Mouse (Mus musculus) neural tube, embryonic 15.5 days (tissue): ENCODE results near the gene Scel. TPM values are rescaled to one million over a fixed set of nuclear protein-coding genes. Genes with fewer than 3 reads are reported as not detected.

Experiments
- ATAC-seq: fragments of 200-750 bp; cut with Nextera tagmentation; 2 replicates; pipeline ENCODE4 v1.8.0; 2017; ENCODE audit warnings: mild to moderate bottlenecking, moderate TSS enrichment, moderate library complexity; ENCODE audit not compliant: low FRiP score
- H3K27ac ChIP-seq: fragments of 300-500 bp; sonication (generic); replicated peaks from 2 replicates; pipeline ENCODE4 v1.5.1; 2015; ENCODE audit warnings: mild to moderate bottlenecking, inconsistent platforms
- H3K27me3 ChIP-seq: fragments of 300-500 bp; sonication (generic); replicated peaks from 2 replicates; pipeline ENCODE4 v1.6.1; 2015; ENCODE audit warnings: inconsistent platforms
- H3K36me3 ChIP-seq: fragments of 300-500 bp; sonication (generic); 2 replicates; pipeline ENCODE4 v1.6.1; 2015; ENCODE audit warnings: inconsistent platforms
- H3K4me1 ChIP-seq: fragments of 300-500 bp; sonication (generic); 2 replicates; pipeline ENCODE4 v1.6.1; 2015; ENCODE audit warnings: inconsistent platforms
- H3K4me2 ChIP-seq: fragments of 300-500 bp; sonication (generic); 2 replicates; pipeline ENCODE4 v1.6.1; 2015; ENCODE audit warnings: inconsistent platforms, mild to moderate bottlenecking, moderate library complexity
- H3K4me3 ChIP-seq: fragments of 300-500 bp; sonication (generic); replicated peaks from 2 replicates; pipeline ENCODE4 v1.5.1; 2015; ENCODE audit warnings: mild to moderate bottlenecking, inconsistent platforms
- H3K9ac ChIP-seq: fragments of 300-500 bp; sonication (generic); replicated peaks from 2 replicates; pipeline ENCODE4 v1.6.1; 2015; ENCODE audit warnings: mild to moderate bottlenecking, inconsistent platforms
- H3K9me3 ChIP-seq: fragments of 300-500 bp; sonication (generic); replicated peaks from 2 replicates; pipeline ENCODE4 v1.6.1; 2016; ENCODE audit warnings: inconsistent platforms
- WGBS: fragments of 180-500 bp; shearing (Covaris S2); methylation state at CpG from one replicate; pipeline ENCODE4 v1.1.7; 2015; ENCODE audit warnings: mixed read lengths; 5-methylcytosine and 5-hydroxymethylcytosine counted together
- polyA plus RNA-seq: library from polyadenylated mRNA; unstranded; fragments of >200 nt; fragmentation: Nextera tagmentation; extraction: Ambion mirVana; gene quantifications from 2 replicates; pipeline ENCODE4 v1.2.1, GENCODE M21; 2015

The Scel gene
- polyA plus RNA-seq, 1 experiment from 2014 or later: 0.14 TPM

- H3K27ac ChIP-seq: no peak overlapping the region
- no peaks in the 10 kb centered on the region for H3K27me3 ChIP-seq
- no peaks in the 10 kb centered on the region for H3K36me3 ChIP-seq
- no peak for ATAC-seq
- no peak overlapping the region for H3K4me2 ChIP-seq
- peaks cover 5% of the 10 kb centered on the region for H3K4me1 ChIP-seq
- H3K4me3 ChIP-seq: no peak overlapping the region
- H3K9ac ChIP-seq: no peak overlapping the region
- WGBS: 92% methylated on average over 1 of the region's 1 CpGs
- H3K9me3 ChIP-seq: no peaks in the 10 kb centered on the region
Measured at GRCm38 (mm10) chr14:103526286-103526685, 13.1 kb downstream of the Scel start.

GRCm38 (mm10) chr14:103529733-103530367, 16.7 kb downstream of the Scel start:
- Histone ChIP-seq H3K4me1 (peaks cover 5% of the 10 kb centered on the region), H3K27me3 (no peaks in the 10 kb centered on the region), H3K27ac (no peak overlapping the region), H3K4me2 (no peak overlapping the region), H3K9ac (no peak overlapping the region), H3K36me3 (no peaks in the 10 kb centered on the region), H3K4me3 (no peak overlapping the region), H3K9me3 (no peaks in the 10 kb centered on the region)
- 25% methylated on average over 13 of the region's 13 CpGs for WGBS
- no peak; the same call in 1 of the 2 replicates for ATAC-seq

- Histone ChIP-seq H3K4me1 (peaks cover 5% of the 10 kb centered on the region), H3K27ac (no peak overlapping the region), H3K9me3 (no peaks in the 10 kb centered on the region), H3K27me3 (no peaks in the 10 kb centered on the region), H3K4me3 (no peak overlapping the region), H3K4me2 (no peak overlapping the region), H3K36me3 (no peaks in the 10 kb centered on the region), H3K9ac (no peak overlapping the region)
- WGBS: 92% methylated on average over 11 of the region's 11 CpGs
- ATAC-seq: no peak
Measured at GRCm38 (mm10) chr14:103531722-103532341, 18.7 kb downstream of the Scel start.

- no peak overlapping the region for H3K4me3 ChIP-seq
- H3K9ac ChIP-seq: no peak overlapping the region
- no peaks in the 10 kb centered on the region for H3K27me3 ChIP-seq
- 0 out of 2 replicates have a peak, but pooled peaks cover 3% of the 10 kb centered on the region for H3K4me1 ChIP-seq
- WGBS: 89% methylated on average over 8 of the region's 8 CpGs
- no peaks in the 10 kb centered on the region for H3K9me3 ChIP-seq
- no peak for ATAC-seq
- H3K4me2 ChIP-seq: no peak overlapping the region
- no peaks in the 10 kb centered on the region for H3K36me3 ChIP-seq
- H3K27ac ChIP-seq: no peak overlapping the region
Measured at GRCm38 (mm10) chr14:103535511-103536024, 22.4 kb downstream of the Scel start.

- WGBS: 43% methylated on average over 10 of the region's 10 CpGs
- Histone ChIP-seq H3K27me3 (no peaks in the 10 kb centered on the region), H3K27ac (no peak overlapping the region), H3K36me3 (no peaks in the 10 kb centered on the region), H3K9me3 (no peaks in the 10 kb centered on the region), H3K4me2 (no peak overlapping the region), H3K9ac (no peak overlapping the region), H3K4me3 (no peak overlapping the region), H3K4me1 (0 out of 2 replicates have a peak, but pooled peaks cover 3% of the 10 kb centered on the region)
- ATAC-seq: no peak
Measured at GRCm38 (mm10) chr14:103536334-103536733, 23.2 kb downstream of the Scel start.

GRCm38 (mm10) chr14:103537355-103538056, 24.4 kb downstream of the Scel start:
- Histone ChIP-seq H3K9me3 (no peaks in the 10 kb centered on the region), H3K36me3 (no peaks in the 10 kb centered on the region), H3K4me2 (peak overlapping the region; percentile 38), H3K27ac (no peak overlapping the region), H3K9ac (no peak overlapping the region), H3K27me3 (no peaks in the 10 kb centered on the region), H3K4me1 (0 out of 2 replicates have a peak, but pooled peaks cover 3% of the 10 kb centered on the region), H3K4me3 (no peak overlapping the region)
- WGBS: 16% methylated on average over 13 of the region's 13 CpGs
- peak; percentile 35; the same call in 1 of the 2 replicates for ATAC-seq

GRCm38 (mm10) chr14:103539796-103540195, 26.7 kb downstream of the Scel start:
- WGBS: 68% methylated on average over 4 of the region's 4 CpGs
- ATAC-seq: no peak

GRCm38 (mm10) chr14:103541679-103542078, 28.5 kb downstream of the Scel start:
- Histone ChIP-seq H3K9ac (no peak overlapping the region), H3K4me2 (no peak overlapping the region), H3K9me3 (no peaks in the 10 kb centered on the region), H3K27ac (no peak overlapping the region), H3K4me1 (0 out of 2 replicates have a peak, but pooled peaks cover 3% of the 10 kb centered on the region), H3K4me3 (no peak overlapping the region), H3K27me3 (no peaks in the 10 kb centered on the region), H3K36me3 (no peaks in the 10 kb centered on the region)
- 62% methylated on average over 5 of the region's 5 CpGs for WGBS
- ATAC-seq: no peak

More at GRCm38 (mm10) chr14:103539796-103540195, 26.7 kb downstream of the Scel start:
- Histone ChIP-seq H3K27me3 (no peaks in the 10 kb centered on the region), H3K27ac (no peak overlapping the region), H3K4me3 (no peak overlapping the region), H3K9me3 (no peaks in the 10 kb centered on the region), H3K36me3 (no peaks in the 10 kb centered on the region), H3K4me2 (no peak overlapping the region), H3K4me1 (0 out of 2 replicates have a peak, but pooled peaks cover 3% of the 10 kb centered on the region), H3K9ac (no peak overlapping the region)

GRCm38 (mm10) chr14:103543304-103544079, 30.4 kb downstream of the Scel start:
- no peaks in the 10 kb centered on the region for H3K36me3 ChIP-seq
- H3K4me2 ChIP-seq: no peak overlapping the region
- no peaks in the 10 kb centered on the region for H3K27me3 ChIP-seq
- 68% methylated on average over 4 of the region's 4 CpGs for WGBS
- ATAC-seq: no peak
- H3K4me3 ChIP-seq: no peak overlapping the region
- no peak overlapping the region for H3K9ac ChIP-seq
- H3K27ac ChIP-seq: no peak overlapping the region
- no peaks in the 10 kb centered on the region for H3K9me3 ChIP-seq
- H3K4me1 ChIP-seq: no peaks in the 10 kb centered on the region

- Histone ChIP-seq H3K9me3 (no peaks in the 10 kb centered on the region), H3K4me2 (no peak overlapping the region), H3K27ac (no peak overlapping the region), H3K36me3 (no peaks in the 10 kb centered on the region), H3K4me1 (no peaks in the 10 kb centered on the region), H3K9ac (no peak overlapping the region), H3K27me3 (no peaks in the 10 kb centered on the region), H3K4me3 (no peak overlapping the region)
- WGBS: 48% methylated on average over 8 of the region's 8 CpGs
- no peak for ATAC-seq
Measured at GRCm38 (mm10) chr14:103545734-103546133, 32.6 kb downstream of the Scel start.

- Histone ChIP-seq H3K9ac (no peak overlapping the region), H3K36me3 (no peaks in the 10 kb centered on the region), H3K4me2 (no peak overlapping the region), H3K27ac (no peak overlapping the region), H3K4me1 (no peaks in the 10 kb centered on the region), H3K27me3 (no peaks in the 10 kb centered on the region), H3K9me3 (no peaks in the 10 kb centered on the region), H3K4me3 (no peak overlapping the region)
- no peak for ATAC-seq
- 75% methylated on average over 12 of the region's 12 CpGs for WGBS
Measured at GRCm38 (mm10) chr14:103546246-103546645, 33.1 kb downstream of the Scel start.
